Mouse (Mus musculus) cortical plate, adult 2 months (tissue): ENCODE data around the gene Oprd1. TPM values are rescaled to one million over a fixed set of nuclear protein-coding genes. Genes with fewer than 3 reads are reported as not detected.

Experiments
- H3K27ac ChIP-seq: fragments of 200-500 bp; 2 replicates; pipeline ENCODE4 v1.5.1; 2012; ENCODE audit warnings: low read length, control low read depth, inconsistent platforms; ENCODE audit not compliant: insufficient read depth
- H3K4me1 ChIP-seq: fragments of 200-500 bp; 2 replicates; pipeline ENCODE4 v1.6.1; 2011; ENCODE audit warnings: low read length; ENCODE audit not compliant: control insufficient read depth, insufficient read depth
- H3K4me3 ChIP-seq: fragments of 200-500 bp; 2 replicates; pipeline ENCODE4 v1.5.1; 2011; ENCODE audit warnings: mild to moderate bottlenecking, low read length, control low read depth; ENCODE audit not compliant: insufficient read depth
- CTCF ChIP-seq: fragments of 200-500 bp; IDR thresholded peaks from 2 replicates; pipeline ENCODE4 v1.5.1; 2011; ENCODE audit warnings: mild to moderate bottlenecking, control low read depth, low read length; ENCODE audit not compliant: insufficient read depth; ENCODE audit errors: extremely low read depth
- POLR2A ChIP-seq: fragments of 200-500 bp; IDR thresholded peaks from 2 replicates; pipeline ENCODE4 v1.6.1; 2011; ENCODE audit warnings: mild to moderate bottlenecking, low read length, control low read depth; ENCODE audit not compliant: insufficient read depth; ENCODE audit errors: extremely low read depth
- polyA plus RNA-seq: library from polyadenylated mRNA; depleted of rRNA; stranded (reverse); fragments of >200 nt; gene quantifications from 2 replicates; pipeline ENCODE4 v1.2.3, GENCODE M21; 2012

Gene Oprd1
- polyA plus RNA-seq, 1 experiment, result 10.5 TPM

DNA sequence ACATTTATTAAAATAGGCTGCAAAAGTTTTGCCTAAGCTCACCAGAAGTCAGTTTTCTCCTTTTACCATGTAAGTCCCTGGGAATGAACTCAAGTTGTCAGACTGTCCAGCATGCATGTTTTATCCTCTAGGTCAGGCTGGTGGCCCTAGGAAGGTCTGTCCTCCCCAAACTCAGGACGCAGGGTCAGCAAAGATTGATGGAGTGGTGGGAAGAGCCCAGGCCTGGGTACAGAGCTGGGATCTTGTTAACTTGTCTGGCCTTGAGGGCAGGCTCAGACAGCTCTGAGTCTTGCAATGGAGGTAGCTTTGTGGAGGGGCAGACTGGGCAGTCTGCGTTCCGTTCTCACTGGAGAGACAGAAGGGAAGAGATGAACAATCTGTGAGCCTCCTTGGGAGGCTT, 25.0 kb upstream of the Oprd1 start:
- TF ChIP-seq CTCF, result no peak
- TF ChIP-seq POLR2A, result no peak
- H3K4me1 ChIP-seq, result peaks cover 3% of the 10 kb centered on the region; the same call in 1 of the 2 replicates
- no peak overlapping the region for H3K4me3 ChIP-seq
- H3K27ac ChIP-seq, result no peak overlapping the region

DNA sequence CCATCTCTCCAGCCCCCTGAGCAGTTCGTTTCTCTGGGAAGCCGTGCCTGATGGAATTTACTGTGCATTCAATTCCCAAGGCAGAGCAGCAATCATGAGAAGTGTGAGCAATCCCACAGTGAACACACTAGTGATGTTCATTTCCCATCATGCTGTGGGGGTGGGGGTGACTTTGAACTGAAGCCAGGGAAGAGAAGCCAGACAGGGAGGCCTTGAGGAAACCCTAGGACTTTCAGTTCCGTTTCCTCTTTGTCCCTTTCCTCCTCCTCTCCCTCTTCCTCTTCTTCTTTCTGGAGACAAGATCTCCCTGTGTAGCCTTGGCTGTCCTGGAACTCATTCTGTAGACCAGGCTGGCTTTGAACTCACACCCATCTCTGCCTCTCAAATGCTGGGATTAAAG, 23.1 kb upstream of the Oprd1 start:
- TF ChIP-seq POLR2A, result no peak
- H3K27ac ChIP-seq, result no peak overlapping the region
- H3K4me1 ChIP-seq, result peaks cover 2% of the 10 kb centered on the region; the same call in 1 of the 2 replicates
- H3K4me3 ChIP-seq, result no peak overlapping the region

DNA sequence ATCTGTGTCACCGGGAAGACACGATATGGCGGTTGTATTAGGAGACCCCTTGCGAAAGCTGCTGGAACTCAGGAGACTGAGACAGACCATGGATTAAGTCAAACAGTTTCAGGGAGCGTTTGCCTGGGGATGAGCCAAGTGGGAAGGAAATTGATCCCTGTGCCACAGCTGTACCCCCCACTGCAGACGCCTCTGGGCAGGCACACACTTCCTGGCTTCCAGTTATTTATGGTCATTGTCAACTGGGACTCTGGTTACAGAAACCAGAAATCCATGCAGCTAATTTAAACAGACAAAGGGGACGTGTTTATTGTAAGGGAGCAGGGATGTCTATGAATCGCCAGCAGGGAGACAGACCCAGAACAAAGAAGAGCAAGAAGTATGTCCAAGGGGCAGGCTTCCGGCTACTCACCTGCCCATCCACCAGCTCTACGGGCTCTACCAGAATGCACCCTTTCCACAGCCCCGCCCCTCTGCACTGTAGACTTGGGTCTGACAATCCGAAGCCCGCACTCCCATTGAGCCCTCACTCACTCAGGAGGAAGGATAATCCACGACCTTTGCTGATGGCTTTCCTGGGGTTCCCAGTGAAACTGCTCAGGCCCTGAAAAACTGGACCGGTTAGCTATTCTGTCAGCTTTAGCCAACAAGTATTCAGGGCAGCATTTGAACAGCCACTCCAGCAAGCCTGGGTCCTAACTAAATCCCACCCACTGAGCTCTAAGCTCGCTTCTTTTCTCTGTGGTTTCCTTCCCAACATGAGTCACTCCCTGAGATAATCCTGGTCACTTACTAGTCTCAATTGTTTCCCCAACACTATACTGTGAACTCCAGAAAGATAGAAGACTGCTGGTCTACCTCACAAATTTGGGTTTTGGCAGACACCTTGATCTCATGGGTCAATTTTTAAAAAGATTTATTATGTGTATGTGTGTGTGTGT, 22.3 kb upstream of the Oprd1 start:
- H3K27ac ChIP-seq, result no peak overlapping the region
- no peak overlapping the region for H3K4me3 ChIP-seq
- TF ChIP-seq POLR2A (no peak), CTCF (no peak)
- peaks cover 2% of the 10 kb centered on the region; the same call in 1 of the 2 replicates for H3K4me1 ChIP-seq

DNA sequence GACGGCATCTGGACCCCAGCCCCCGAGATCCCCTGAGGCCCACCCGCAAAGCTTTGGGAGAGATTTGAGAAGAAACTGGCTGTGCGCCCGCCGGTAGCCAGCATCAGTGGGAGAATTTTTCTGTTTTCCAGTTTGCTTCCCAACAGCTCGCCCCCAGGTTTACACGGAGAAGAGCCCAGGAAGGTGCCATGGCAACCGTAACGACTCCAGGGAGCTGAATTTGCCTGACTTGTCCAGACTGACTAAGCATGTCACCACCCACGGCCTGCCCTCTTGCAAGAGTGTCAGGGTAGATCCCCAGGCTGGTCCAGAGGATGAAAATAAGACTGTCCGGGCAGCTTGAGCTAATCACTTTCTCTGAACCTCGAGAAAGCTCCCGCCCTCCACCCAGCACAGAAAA, 21.4 kb upstream of the Oprd1 start:
- Histone ChIP-seq H3K4me1 (peaks cover 2% of the 10 kb centered on the region; the same call in 1 of the 2 replicates), H3K27ac (no peak overlapping the region), H3K4me3 (no peak overlapping the region)
- TF ChIP-seq POLR2A, result no peak
- no peak for TF ChIP-seq CTCF

DNA sequence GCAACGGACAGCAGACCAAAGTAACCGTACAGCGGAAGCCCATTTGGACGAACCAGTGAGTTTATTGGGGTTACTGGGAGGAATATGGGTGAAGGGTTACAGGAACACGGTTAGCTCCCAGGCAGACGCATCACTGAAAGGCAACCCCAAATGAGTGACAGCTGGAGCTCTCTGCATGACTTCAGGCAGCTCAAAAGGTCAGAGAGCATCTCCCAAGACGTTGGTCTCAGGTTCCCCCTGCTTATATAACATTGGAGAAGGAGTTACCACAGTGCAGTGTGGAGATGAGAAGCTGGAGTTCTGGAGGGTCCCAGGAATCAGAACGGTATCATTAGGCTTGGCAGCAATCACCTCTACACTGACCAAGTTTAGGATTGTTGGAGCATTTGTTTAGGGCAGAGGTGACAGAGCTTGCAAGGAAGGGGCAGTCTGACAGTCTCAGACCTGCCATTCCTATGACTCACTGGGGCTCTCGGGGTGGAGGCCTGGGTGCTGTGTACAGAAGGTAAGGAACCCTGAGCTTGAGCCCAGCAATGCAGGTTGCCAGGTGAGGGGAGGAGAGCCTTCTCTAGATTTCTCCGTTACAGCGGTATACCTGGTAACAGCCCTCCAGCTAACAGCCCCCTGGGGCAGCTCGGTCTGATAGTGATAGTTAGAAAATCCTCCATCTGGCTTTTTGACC, 12.8 kb upstream of the Oprd1 start:
- H3K4me3 ChIP-seq, result no peak overlapping the region
- H3K27ac ChIP-seq, result no peak overlapping the region
- 0 out of 2 replicates have a peak, but pooled peaks cover 2% of the 10 kb centered on the region for H3K4me1 ChIP-seq
- TF ChIP-seq CTCF, result no peak
- TF ChIP-seq POLR2A, result no peak

DNA sequence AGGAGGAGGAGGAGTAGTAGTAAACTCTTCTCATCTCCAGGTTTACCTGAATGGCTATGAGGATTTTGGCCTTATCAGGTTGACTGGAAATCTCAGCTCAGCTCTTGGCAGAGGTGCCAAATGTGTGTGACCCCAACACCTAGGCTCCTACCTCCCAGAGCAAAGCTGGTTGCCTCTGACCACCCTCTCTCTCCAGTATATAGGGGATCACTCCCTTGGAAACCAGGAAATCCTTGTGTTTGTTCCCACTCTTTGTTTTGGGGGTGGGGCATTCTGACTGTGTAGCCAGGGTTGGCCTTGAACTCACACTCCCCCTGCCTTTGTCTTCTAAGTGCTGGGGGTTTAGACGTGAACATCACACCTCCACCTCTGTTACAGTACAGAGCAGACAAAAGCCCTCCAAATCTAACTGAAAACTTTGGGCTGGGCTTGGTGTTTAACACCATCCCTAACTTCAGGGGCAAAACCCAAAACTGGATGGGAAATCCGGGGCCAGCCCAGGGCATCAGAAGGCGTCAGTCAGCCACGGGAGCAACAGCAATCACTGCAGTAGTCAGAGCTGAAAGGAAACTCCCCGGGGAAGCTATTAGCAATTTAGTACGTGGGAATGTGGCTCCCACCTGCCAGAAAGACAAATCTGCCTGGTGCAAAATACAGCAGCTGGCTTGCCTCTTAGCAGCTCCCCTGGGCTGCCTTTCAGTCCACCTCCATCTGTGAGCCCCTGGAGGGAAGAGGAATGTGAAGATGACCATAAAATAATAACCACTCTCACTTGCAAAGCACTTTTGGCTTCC, 10.8 kb upstream of the Oprd1 start:
- Histone ChIP-seq H3K27ac (no peak overlapping the region), H3K4me1 (0 out of 2 replicates have a peak, but pooled peaks cover 2% of the 10 kb centered on the region), H3K4me3 (no peak overlapping the region)
- TF ChIP-seq POLR2A (no peak), CTCF (no peak)

DNA sequence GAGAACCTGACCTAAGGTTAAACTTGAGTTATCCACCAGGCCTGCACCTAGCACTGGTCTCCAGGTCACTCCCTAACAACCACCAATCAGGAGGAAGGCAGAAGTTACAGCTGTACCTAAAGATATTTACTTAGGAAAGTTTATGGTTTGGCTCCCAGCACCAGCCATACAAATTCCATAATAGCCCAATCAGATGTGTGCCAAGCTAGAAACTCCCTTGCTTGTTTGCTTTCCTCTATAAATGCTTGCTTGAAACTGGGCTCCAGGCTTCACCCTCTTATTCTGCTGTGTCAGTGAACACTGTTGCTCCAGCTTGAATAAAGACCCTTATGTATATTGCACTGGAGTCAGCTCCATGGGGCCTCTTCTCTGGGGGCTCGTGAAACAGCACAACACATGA, 7.4 kb upstream of the Oprd1 start:
- TF ChIP-seq CTCF, result no peak
- TF ChIP-seq POLR2A, result no peak
- no peak overlapping the region for H3K27ac ChIP-seq
- no peak overlapping the region for H3K4me3 ChIP-seq
- 0 out of 2 replicates have a peak, but pooled peaks cover 2% of the 10 kb centered on the region for H3K4me1 ChIP-seq

DNA sequence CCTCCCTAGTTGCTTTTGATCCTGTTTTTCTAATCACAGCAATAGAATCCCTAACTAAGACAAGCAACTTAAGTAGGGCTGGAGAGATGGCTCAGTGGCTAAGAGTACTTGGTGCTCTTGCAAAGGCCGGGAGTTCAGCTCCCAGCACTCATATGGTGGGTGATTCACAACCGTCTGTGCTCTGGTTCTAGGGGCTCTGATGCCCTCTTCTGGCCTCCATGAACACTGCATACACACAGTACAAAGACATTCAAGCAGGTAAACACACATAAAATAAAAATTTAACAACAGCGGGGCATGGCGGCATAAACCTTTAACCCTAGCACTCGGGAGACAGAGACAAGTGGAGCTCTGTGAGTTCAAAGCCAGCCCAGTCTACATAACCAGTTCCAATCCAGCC, 1.9 kb upstream of the Oprd1 start:
- Histone ChIP-seq H3K4me1 (no peaks in the 10 kb centered on the region), H3K4me3 (no peak overlapping the region), H3K27ac (no peak overlapping the region)
- TF ChIP-seq POLR2A (no peak), CTCF (no peak)

DNA sequence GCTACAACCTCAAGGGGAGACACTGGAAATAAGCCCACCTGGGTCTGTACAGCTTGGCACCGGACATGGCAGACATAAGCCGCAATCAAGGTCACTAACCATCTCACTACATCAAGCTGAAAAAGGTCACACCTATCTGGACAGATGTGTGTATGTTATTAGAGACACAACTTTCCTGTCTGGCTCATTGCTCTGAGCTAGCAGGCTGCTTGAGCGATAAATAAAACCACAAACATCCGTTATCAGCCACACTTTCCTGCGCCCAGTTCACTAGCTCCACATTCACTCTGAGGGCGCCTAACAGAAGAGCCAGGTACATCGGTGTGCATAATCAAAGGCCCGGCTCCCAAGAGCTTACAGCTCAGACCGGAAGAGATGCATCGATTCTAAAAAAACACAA, 806 bp upstream of the Oprd1 start:
- Histone ChIP-seq H3K4me1 (no peaks in the 10 kb centered on the region), H3K27ac (no peak overlapping the region), H3K4me3 (peak overlapping the region; percentile 46; the same call in 1 of the 2 replicates)
- TF ChIP-seq CTCF (no peak), POLR2A (no peak)
